Mouse (Mus musculus): Measurements from ENCODE around the gene Flywch1. TPM values are rescaled to one million over a fixed set of nuclear protein-coding genes. Genes with fewer than 3 reads are reported as not detected.
A peak's percentile ranks its signal among the peaks of the same experiment; 100 is the strongest.

The Flywch1 gene
- 33.8 and 34.0 TPM in 2 replicates for total RNA-seq (2017)

DNA sequence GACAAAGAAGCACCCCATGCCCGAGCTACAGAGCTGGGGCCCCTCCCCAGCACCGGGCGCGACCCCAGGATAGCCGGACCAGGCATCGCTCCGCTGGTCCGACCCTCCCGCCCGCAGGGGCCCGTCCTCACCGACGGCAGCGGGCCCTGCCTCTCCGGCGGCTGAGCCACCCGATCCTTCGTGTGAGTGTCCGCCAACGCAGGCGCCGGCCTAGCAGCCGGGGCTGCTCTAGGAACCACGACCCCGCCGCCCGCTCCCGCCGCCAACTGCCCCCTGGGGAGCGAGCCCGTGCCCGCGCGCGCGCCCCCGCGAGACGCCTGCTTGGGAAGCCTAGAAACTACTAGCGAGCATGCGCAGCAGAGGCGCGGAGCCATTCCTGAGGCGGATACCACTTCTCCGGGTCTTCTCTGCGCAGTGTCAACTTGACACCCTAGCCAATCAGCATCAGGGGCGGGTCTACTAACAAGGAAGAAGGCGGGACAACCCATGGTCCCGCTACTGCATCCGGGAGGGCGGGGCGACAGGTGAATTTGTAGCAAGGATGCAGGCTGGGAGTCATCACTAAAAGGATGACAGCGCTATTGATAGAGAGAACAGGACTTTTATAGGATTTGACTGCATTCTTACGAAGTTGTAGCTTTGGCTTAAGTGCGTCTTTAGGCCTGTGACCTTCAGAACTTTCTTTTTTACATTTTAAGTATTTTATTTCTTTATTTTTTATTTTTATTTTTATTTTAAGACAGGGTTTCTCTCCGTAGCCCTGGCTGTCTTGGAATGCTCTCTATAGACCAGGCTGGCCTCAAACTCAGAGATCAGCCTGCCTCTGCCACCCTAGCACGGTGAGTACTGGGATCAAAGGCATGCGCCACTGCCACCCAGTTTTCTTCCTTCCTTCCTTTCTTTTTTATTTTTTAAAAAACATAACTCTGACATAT, at the start of gene Flywch1:
Flywch1 (minus strand) TSS at position 319 of the 935 bp plus-strand sequence.
- peak; percentile 97 for ATAC-seq (replicated peaks; ENCODE audit: low read depth, poor library complexity, severe bottlenecking)

- ATAC-seq (replicated peaks; ENCODE audit: low read depth, poor library complexity, severe bottlenecking) = no peak
Measured at GRCm38 (mm10) chr17:23820731-23821130, 49.3 kb upstream of the Flywch1 start.

GRCm38 (mm10) chr17:23819235-23819634, 47.8 kb upstream of the Flywch1 start:
- no peak for ATAC-seq (replicated peaks; ENCODE audit: low read depth, poor library complexity, severe bottlenecking)

GRCm38 (mm10) chr17:23818579-23818978, 47.2 kb upstream of the Flywch1 start:
- ATAC-seq (replicated peaks; ENCODE audit: low read depth, poor library complexity, severe bottlenecking) = no peak

GRCm38 (mm10) chr17:23815641-23816040, 44.2 kb upstream of the Flywch1 start:
- no peak for ATAC-seq (replicated peaks; ENCODE audit: low read depth, poor library complexity, severe bottlenecking)

DNA sequence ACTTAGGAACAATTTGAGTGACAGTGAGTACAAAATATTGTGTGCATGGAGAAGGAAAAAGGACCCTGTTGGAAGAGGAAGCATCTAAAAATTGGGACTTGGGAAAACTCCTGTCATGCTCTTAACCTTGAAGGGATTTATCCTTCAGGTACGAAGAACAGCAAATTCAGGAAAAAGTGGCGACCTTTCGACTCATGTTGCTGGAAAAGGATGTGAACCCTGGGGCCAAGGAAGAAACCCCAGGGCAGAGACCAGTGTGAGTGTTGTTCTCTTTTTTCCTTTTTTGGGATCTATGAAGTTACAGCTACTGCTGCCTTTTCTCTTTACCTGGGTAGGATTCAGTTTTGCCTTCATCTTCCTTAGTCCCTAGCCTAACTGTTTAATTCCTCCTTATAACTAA, 36.5 kb upstream of the Flywch1 start:
- ATAC-seq (replicated peaks; ENCODE audit: low read depth, poor library complexity, severe bottlenecking) = no peak

GRCm38 (mm10) chr17:23806867-23807266, 35.5 kb upstream of the Flywch1 start:
- ATAC-seq (replicated peaks; ENCODE audit: low read depth, poor library complexity, severe bottlenecking) = no peak

GRCm38 (mm10) chr17:23804426-23805085, 33.2 kb upstream of the Flywch1 start:
- ATAC-seq (replicated peaks; ENCODE audit: low read depth, poor library complexity, severe bottlenecking) = no peak

- ATAC-seq (replicated peaks; ENCODE audit: low read depth, poor library complexity, severe bottlenecking) = peak; percentile 9; the same call in 1 of the 2 replicates
Measured at GRCm38 (mm10) chr17:23803366-23804041, 32.1 kb upstream of the Flywch1 start.

- peak; percentile 95 for ATAC-seq (replicated peaks; ENCODE audit: low read depth, poor library complexity, severe bottlenecking)
Measured at GRCm38 (mm10) chr17:23802746-23803365, 31.5 kb upstream of the Flywch1 start.

- no peak for ATAC-seq (replicated peaks; ENCODE audit: low read depth, poor library complexity, severe bottlenecking)
Measured at GRCm38 (mm10) chr17:23801627-23802026, 30.2 kb upstream of the Flywch1 start.

- ATAC-seq (replicated peaks; ENCODE audit: low read depth, poor library complexity, severe bottlenecking) = peak; percentile 62
Measured at GRCm38 (mm10) chr17:23797316-23797715, 25.9 kb upstream of the Flywch1 start.

- ATAC-seq (replicated peaks; ENCODE audit: low read depth, poor library complexity, severe bottlenecking) = no peak
Measured at GRCm38 (mm10) chr17:23795323-23795722, 23.9 kb upstream of the Flywch1 start.

- peak; percentile 3; the same call in 1 of the 2 replicates for ATAC-seq (replicated peaks; ENCODE audit: low read depth, poor library complexity, severe bottlenecking)
Measured at GRCm38 (mm10) chr17:23791079-23791357, 19.6 kb upstream of the Flywch1 start.

DNA sequence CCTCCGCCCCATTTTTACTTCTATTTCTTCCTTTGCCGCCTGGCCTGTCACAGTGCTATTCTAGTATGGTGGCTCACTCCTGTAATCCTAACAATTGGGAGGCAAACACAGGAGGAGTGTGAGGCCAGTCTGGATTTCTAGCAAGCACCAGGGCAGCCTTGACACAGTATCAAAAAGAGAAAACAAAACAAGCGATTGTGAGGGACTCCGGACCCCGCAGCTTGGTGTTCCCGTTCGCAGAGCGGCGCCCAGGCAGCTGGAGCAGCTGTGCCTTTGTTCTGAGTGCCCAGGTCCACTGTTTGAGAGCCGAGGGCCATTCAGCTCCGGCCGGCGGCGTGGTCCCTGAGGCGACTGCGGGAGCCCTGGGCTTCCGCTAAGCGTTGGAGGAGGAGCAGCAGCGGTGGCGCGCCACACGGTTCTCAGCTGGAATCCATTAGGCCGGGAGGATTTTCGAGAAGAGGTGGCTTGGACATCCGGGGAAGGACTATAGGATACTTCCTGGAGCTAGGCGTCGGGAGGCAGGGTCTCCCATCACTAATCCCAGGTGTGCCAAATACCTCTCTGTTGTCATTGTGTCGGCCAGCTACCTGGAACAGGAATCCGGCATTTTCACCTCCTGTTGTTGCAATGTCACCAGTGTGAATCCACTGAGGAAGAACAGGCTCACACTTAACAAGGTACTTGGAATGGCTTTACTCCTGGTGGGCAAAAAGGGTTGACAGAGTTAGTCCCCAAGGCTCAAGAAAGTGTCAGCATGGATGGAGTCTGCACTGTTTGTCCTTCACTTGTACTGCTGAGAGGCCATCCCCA, 19.1 kb upstream of the Flywch1 start, which contains the start of gene Srrm2:
Srrm2 (plus strand) TSS at position 264 of the 810 bp plus-strand sequence.
- ATAC-seq (replicated peaks; ENCODE audit: low read depth, poor library complexity, severe bottlenecking) = peak; percentile 72

DNA sequence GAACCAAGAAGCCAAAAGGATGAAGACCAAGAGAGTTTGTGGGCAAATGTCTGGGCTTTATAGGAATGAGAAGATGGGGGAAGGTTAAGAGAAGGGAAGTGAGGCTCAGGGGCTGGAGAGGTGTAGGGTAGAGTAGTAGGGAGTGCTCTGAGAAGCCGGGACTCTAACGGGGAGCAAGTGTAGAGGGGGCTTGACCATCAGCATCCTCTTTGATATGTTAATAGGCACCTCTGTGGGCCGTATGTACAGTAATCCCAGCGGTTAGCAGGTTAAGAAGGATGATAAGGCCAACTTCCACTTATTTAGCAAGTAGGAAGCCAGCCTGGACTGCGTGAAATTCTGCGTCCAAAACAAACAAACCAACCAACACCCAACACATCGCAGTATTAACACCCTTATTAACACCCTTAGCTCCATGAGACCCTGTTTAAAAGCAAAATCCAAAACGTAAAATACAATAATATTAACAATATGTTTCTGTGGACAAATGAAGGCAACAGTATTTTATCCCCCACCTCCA, 18.4 kb upstream of the Flywch1 start:
- ATAC-seq (replicated peaks; ENCODE audit: low read depth, poor library complexity, severe bottlenecking) = no peak

- ATAC-seq (replicated peaks; ENCODE audit: low read depth, poor library complexity, severe bottlenecking) = no peak
Measured at GRCm38 (mm10) chr17:23788973-23789372, 17.6 kb upstream of the Flywch1 start.

DNA sequence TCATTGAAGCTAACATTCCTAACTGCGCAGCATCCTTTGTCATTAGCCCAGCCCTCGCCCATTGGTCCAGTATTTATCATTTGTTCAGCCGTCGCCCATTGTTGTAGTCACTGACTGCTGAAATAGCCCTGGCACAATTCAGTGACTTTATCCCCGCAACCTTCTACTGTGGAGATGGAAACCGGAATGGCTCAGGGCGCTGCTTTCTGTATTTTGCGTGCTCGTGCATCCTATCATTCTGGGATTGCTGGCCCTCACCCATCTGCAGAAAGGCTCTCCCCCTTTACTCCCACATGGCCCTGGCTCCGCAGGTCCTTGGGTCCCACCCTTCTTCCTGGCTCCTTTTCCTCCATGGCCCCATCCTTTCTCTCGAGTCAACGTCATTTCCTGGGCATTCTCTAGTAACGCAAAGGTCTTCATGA, 15.1 kb upstream of the Flywch1 start:
- ATAC-seq (replicated peaks; ENCODE audit: low read depth, poor library complexity, severe bottlenecking) = no peak
